Mouse (Mus musculus) forebrain, embryonic 15.5 days (tissue): ENCODE data around the gene Tex19.1. TPM values are rescaled to one million over a fixed set of nuclear protein-coding genes. Genes with fewer than 3 reads are reported as not detected.

Experiments used
- ATAC-seq: fragments of 200-750 bp; cut with Nextera tagmentation; replicated peaks from 2 replicates; pipeline ENCODE4 v1.8.0; 2017; ENCODE audit warnings: mild to moderate bottlenecking, moderate TSS enrichment, moderate library complexity
- H3K27ac ChIP-seq: fragments of 300-500 bp; sonication (generic); replicated peaks from 2 replicates; pipeline ENCODE4 v1.5.1; 2015; ENCODE audit warnings: mild to moderate bottlenecking, inconsistent platforms
- H3K27me3 ChIP-seq: fragments of 300-500 bp; sonication (generic); 2 replicates; pipeline ENCODE4 v1.6.1; 2015; ENCODE audit warnings: inconsistent platforms
- H3K36me3 ChIP-seq: fragments of 300-500 bp; sonication (generic); 2 replicates; pipeline ENCODE4 v1.6.1; 2015; ENCODE audit warnings: mild to moderate bottlenecking, inconsistent platforms
- H3K4me1 ChIP-seq: fragments of 300-500 bp; sonication (generic); 2 replicates; pipeline ENCODE4 v1.6.1; 2015; ENCODE audit warnings: inconsistent platforms
- H3K4me2 ChIP-seq: fragments of 300-500 bp; sonication (generic); replicated peaks from 2 replicates; pipeline ENCODE4 v1.6.1; 2015; ENCODE audit warnings: mild to moderate bottlenecking, inconsistent platforms
- H3K4me3 ChIP-seq: fragments of 300-500 bp; sonication (generic); 2 replicates; pipeline ENCODE4 v1.5.1; 2015; ENCODE audit warnings: mild to moderate bottlenecking, inconsistent platforms
- H3K9ac ChIP-seq: fragments of 300-500 bp; sonication (generic); replicated peaks from 2 replicates; pipeline ENCODE4 v1.6.1; 2015; ENCODE audit warnings: mild to moderate bottlenecking, inconsistent platforms
- H3K9me3 ChIP-seq: fragments of 300-500 bp; sonication (generic); 2 replicates; pipeline ENCODE4 v1.6.1; 2016; ENCODE audit warnings: inconsistent platforms
- WGBS: fragments of 180-500 bp; shearing (Covaris S2); methylation state at CpG from one replicate; pipeline ENCODE4 v1.1.7; 2015; ENCODE audit warnings: mixed read lengths; 5-methylcytosine and 5-hydroxymethylcytosine counted together
- polyA plus RNA-seq: library from polyadenylated mRNA; unstranded; fragments of >200 nt; fragmentation: Nextera tagmentation; extraction: Ambion mirVana; gene quantifications from 2 replicates; pipeline ENCODE4 v1.2.1, GENCODE M21; 2015

Gene Tex19.1
- polyA plus RNA-seq, 1 experiment from 2014 or later, result not detected

GRCm38 (mm10) chr11:121154203-121154602, 8.3 kb downstream of the Tex19.1 start:
- H3K27me3 ChIP-seq, result peaks cover 30% of the 10 kb centered on the region
- ATAC-seq, result no peak
- no peak overlapping the region for H3K27ac ChIP-seq
- no peaks in the 10 kb centered on the region for H3K9me3 ChIP-seq
- 13% methylated on average over 4 of the region's 4 CpGs for WGBS
- H3K36me3 ChIP-seq, result no peaks in the 10 kb centered on the region
- H3K4me1 ChIP-seq, result peaks cover 7% of the 10 kb centered on the region
- H3K4me3 ChIP-seq, result no peak overlapping the region
- H3K9ac ChIP-seq, result no peak overlapping the region
- H3K4me2 ChIP-seq, result no peak overlapping the region

DNA sequence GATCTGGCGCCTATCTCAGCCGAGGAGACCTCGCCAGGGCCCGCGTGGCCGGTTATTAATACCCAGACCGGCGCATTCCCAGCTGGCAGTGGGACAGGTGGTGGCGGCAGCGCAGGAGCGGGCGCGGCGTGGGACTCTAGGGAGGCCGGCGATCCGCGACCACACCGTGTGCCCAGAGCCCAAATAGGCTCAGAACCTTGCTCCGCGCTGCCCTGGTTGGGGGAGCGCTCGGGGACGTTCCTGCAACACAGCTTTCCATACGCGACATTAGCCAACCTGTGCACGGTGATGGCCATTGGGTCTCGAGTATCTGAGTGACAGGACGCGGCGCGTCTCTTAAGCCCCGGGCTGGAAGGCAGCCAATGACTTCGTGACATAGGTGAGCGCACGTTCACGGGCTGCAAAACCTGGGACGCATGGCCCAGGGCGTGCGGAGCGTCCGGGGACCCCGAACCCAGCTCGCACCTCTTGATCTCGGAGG, 10.5 kb downstream of the Tex19.1 start:
- ATAC-seq, result no peak
- no peak overlapping the region for H3K27ac ChIP-seq
- peak overlapping the region; percentile 36 for H3K4me3 ChIP-seq
- no peaks in the 10 kb centered on the region for H3K9me3 ChIP-seq
- H3K4me2 ChIP-seq, result peak overlapping the region; percentile 59
- under 1% methylated on average over 45 of the region's 45 CpGs for WGBS
- H3K36me3 ChIP-seq, result no peaks in the 10 kb centered on the region
- peak overlapping the region; percentile 27; the same call in 1 of the 2 replicates for H3K9ac ChIP-seq
- peaks cover 7% of the 10 kb centered on the region for H3K4me1 ChIP-seq
- peaks cover 30% of the 10 kb centered on the region for H3K27me3 ChIP-seq

DNA sequence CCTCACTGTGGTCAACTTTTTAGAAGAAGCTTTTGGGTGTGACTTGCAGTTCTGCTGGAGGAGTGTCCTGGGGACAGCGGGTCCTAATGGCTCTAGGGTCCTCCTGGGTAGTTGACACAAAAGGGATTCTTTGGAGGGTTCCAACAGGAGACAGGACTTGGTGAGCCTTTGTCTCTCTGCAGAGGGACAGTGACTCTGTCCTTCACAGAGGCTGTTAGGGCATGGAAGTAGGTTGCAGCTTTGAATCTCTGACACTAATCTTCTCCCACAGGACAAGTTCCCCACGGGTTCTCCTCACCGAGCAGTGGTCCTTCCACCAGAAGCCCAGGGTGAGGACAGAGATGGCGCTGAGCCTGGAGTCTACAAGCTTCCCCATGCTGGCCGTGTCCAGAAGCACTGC, 14.0 kb downstream of the Tex19.1 start, which contains the start of gene Uts2r:
TSS of gene Uts2r (plus strand) at position 301 of the 400 bp plus-strand sequence.
- H3K36me3 ChIP-seq, result no peaks in the 10 kb centered on the region
- H3K9me3 ChIP-seq, result no peaks in the 10 kb centered on the region
- H3K9ac ChIP-seq, result no peak within 1 kb of the TSS
- WGBS, result 90% methylated on average over 5 of the region's 5 CpGs
- peaks cover 7% of the 10 kb centered on the region for H3K4me1 ChIP-seq
- H3K27me3 ChIP-seq, result peaks cover 29% of the 10 kb centered on the region
- H3K4me2 ChIP-seq, result no peak within 1 kb of the TSS
- no peak within 1 kb of the TSS for H3K4me3 ChIP-seq
- no peak within 1 kb of the TSS for H3K27ac ChIP-seq
- no peak for ATAC-seq

- Histone ChIP-seq H3K4me2 (no peak overlapping the region), H3K27ac (no peak overlapping the region), H3K4me1 (peaks cover 7% of the 10 kb centered on the region), H3K4me3 (no peak overlapping the region), H3K36me3 (no peaks in the 10 kb centered on the region), H3K9me3 (no peaks in the 10 kb centered on the region), H3K27me3 (peaks cover 21% of the 10 kb centered on the region), H3K9ac (no peak overlapping the region)
- 93% methylated on average over 26 of the region's 26 CpGs for WGBS
- no peak for ATAC-seq
Measured at GRCm38 (mm10) chr11:121160636-121161346, 14.8 kb downstream of the Tex19.1 start.

DNA sequence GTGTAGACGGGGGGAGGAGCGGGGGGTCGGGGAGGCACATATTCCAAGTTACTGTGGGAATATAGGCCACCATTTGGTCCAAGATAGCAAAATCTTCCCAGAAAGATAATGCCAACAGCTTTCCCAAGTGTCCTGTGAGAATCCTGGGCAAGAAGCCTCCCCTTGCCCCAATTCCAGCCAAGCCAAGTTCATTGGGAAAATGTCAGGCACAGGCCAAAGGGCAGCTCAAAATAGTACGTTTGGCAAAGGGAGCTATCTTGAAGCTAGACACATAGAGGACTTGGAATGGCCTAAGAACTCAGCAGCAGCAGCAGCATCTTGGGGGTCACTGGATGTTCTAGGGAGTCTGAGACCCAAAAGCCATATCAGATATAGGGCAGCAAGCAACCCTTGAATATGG, 17.8 kb downstream of the Tex19.1 start:
- ATAC-seq, result no peak
- Histone ChIP-seq H3K4me1 (no peaks in the 10 kb centered on the region), H3K27ac (no peak overlapping the region), H3K4me3 (no peak overlapping the region), H3K9ac (no peak overlapping the region), H3K9me3 (no peaks in the 10 kb centered on the region), H3K36me3 (no peaks in the 10 kb centered on the region), H3K27me3 (no peaks in the 10 kb centered on the region), H3K4me2 (no peak overlapping the region)
- WGBS, result 89% methylated on average over 4 of the region's 4 CpGs

GRCm38 (mm10) chr11:121173203-121173602, 27.3 kb downstream of the Tex19.1 start:
- H3K4me1 ChIP-seq, result peaks cover 3% of the 10 kb centered on the region; the same call in 1 of the 2 replicates
- 80% methylated on average over 5 of the region's 5 CpGs for WGBS
- H3K27me3 ChIP-seq, result no peaks in the 10 kb centered on the region
- no peaks in the 10 kb centered on the region for H3K36me3 ChIP-seq
- H3K4me2 ChIP-seq, result no peak overlapping the region
- H3K27ac ChIP-seq, result no peak overlapping the region
- H3K4me3 ChIP-seq, result no peak overlapping the region
- no peaks in the 10 kb centered on the region for H3K9me3 ChIP-seq
- no peak overlapping the region for H3K9ac ChIP-seq
- no peak for ATAC-seq

DNA sequence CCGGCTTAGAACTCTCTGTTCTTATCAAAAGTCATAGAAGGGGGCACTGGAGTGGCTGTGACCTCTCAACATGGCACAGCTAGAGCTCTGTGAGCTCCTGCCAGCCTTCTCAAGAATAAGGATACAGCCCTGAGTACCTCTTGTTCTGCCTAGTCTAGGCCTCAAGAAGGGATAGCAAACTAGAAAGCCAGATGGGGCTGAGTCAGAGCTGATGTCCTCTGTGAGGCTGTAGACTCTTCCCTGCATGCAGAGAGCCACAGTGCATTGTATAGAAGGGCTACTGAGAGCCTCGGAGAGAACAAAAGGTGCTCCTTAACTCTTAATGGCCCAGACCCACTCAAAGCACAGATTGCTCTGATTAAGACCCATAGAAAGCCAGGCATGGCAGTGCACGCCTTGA, 28.3 kb downstream of the Tex19.1 start:
- Histone ChIP-seq H3K4me1 (peaks cover 3% of the 10 kb centered on the region; the same call in 1 of the 2 replicates), H3K9me3 (no peaks in the 10 kb centered on the region), H3K4me3 (no peak overlapping the region), H3K27me3 (no peaks in the 10 kb centered on the region), H3K4me2 (no peak overlapping the region), H3K9ac (no peak overlapping the region), H3K36me3 (no peaks in the 10 kb centered on the region), H3K27ac (no peak overlapping the region)
- WGBS, result 34% methylated on average over 3 of the region's 3 CpGs
- no peak for ATAC-seq

- 0 out of 2 replicates have a peak, but pooled peaks have one; percentile 38 for ATAC-seq
- 56% methylated on average over 12 of the region's 12 CpGs for WGBS
- Histone ChIP-seq H3K36me3 (no peaks in the 10 kb centered on the region), H3K4me2 (no peak overlapping the region), H3K9ac (no peak overlapping the region), H3K4me1 (peaks cover 3% of the 10 kb centered on the region; the same call in 1 of the 2 replicates), H3K27me3 (no peaks in the 10 kb centered on the region), H3K27ac (no peak overlapping the region), H3K9me3 (no peaks in the 10 kb centered on the region), H3K4me3 (no peak overlapping the region)
Measured at GRCm38 (mm10) chr11:121176285-121177270, 30.6 kb downstream of the Tex19.1 start.

DNA sequence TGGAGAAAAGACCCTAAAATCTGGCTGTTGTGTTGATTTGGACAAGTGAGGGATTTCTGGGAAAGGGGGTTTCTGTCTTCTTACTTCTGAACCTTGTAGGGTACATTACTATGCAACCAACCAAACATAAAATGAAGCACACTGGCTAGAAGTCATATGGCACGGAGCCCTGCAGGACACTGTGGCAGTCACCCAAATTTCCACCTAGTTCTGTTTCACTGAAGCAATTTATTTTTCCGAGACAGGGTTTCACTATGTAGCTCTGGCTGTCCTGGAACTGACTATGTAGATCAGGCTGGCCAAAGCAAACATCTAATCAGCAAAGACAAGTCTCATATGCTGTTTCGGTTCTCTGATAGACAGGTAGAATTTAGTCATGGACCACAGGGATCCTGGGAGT, 43.7 kb downstream of the Tex19.1 start:
- Histone ChIP-seq H3K4me1 (no peaks in the 10 kb centered on the region), H3K9me3 (no peaks in the 10 kb centered on the region), H3K4me3 (no peak overlapping the region), H3K4me2 (no peak overlapping the region), H3K27me3 (no peaks in the 10 kb centered on the region), H3K36me3 (0 out of 2 replicates have a peak, but pooled peaks cover 2% of the 10 kb centered on the region), H3K27ac (no peak overlapping the region), H3K9ac (no peak overlapping the region)
- 89% methylated on average over 3 of the region's 3 CpGs for WGBS
- ATAC-seq, result no peak

GRCm38 (mm10) chr11:121192742-121193141, 46.8 kb downstream of the Tex19.1 start:
- Histone ChIP-seq H3K36me3 (no peaks in the 10 kb centered on the region), H3K4me3 (no peak overlapping the region), H3K9ac (no peak overlapping the region), H3K27me3 (no peaks in the 10 kb centered on the region), H3K27ac (no peak overlapping the region), H3K4me1 (no peaks in the 10 kb centered on the region), H3K9me3 (no peaks in the 10 kb centered on the region), H3K4me2 (no peak overlapping the region)
- WGBS, result 73% methylated on average over 2 of the region's 2 CpGs
- ATAC-seq, result no peak

GRCm38 (mm10) chr11:121193415-121193814, 47.5 kb downstream of the Tex19.1 start:
- Histone ChIP-seq H3K4me3 (no peak overlapping the region), H3K4me1 (no peaks in the 10 kb centered on the region), H3K27ac (no peak overlapping the region), H3K9ac (no peak overlapping the region), H3K9me3 (no peaks in the 10 kb centered on the region), H3K27me3 (no peaks in the 10 kb centered on the region), H3K36me3 (no peaks in the 10 kb centered on the region), H3K4me2 (no peak overlapping the region)
- WGBS, result 77% methylated on average over 3 of the region's 3 CpGs
- ATAC-seq, result no peak
